Mouse (Mus musculus): ENCODE measurements around the gene Ccdc6. TPM values are rescaled to one million over a fixed set of nuclear protein-coding genes. Genes with fewer than 3 reads are reported as not detected.
"Not testable (repeated sequence)": the region's sequence is repeated elsewhere in the genome, so short reads cannot be mapped to it uniquely, and the experiment has no call there.

The Ccdc6 gene
- polyA plus RNA-seq, 2 experiments from 2014 or later, result 26.0 to 27.6 TPM

DNA sequence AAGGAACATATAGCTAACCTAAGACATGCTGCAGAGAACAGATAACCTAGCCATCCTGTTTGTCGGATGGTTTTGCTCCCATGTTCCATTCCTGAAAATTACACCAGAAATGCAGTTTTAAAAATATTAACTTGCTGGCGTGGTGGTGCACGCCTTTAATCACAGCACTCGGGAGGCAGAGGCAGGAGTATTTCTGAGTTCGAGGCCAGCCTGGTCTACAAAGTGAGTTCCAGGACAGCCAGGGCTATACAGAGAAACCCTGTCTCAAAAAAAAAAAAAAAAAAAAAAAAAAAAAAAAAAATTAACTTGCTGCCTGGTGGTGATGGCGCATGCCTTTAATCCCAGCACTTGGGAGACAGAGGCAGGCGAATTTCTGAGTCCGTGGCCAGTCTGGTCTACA is 125.3 kb downstream of the Ccdc6 start:
- ATAC-seq, result not testable (repeated sequence)

DNA sequence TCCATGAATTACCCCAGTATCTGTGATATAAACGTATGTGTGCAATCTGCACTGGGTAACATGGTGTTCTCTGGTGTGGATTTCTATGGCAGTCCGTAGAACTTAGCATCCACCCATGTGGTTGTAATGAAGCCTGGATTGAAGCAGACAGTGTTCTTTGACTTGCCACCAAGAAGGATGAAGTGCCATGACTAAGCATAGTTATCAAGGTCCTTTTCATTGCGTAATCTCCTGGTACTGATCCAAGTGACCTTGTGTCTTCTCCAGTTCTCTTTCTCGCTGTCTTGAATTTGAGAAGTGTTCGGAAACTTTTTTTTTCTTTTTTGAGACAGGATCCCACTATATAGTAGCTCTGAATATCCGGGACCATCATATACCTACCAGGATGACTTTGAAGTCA is 127.7 kb downstream of the Ccdc6 start:
- ATAC-seq, result no peak

DNA sequence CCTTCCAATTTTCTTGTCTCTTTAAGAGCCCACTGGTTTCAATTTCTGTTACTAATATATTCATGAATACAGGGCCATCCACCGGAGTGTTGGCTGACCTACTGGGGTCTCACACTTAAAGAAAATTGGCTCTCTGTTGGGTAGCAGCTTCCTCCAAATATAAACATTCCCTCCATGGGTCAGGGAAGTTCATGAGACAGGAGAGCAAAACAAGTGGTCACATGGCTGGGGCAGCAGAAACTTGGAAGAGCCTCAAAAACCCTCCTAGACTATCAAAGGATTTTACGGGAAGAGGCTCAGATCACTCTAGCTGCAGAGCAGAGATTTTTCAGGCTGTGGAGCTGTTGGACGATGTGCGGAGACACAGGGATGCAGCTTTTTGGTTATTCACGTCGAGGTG is 128.8 kb downstream of the Ccdc6 start:
- no peak for ATAC-seq

DNA sequence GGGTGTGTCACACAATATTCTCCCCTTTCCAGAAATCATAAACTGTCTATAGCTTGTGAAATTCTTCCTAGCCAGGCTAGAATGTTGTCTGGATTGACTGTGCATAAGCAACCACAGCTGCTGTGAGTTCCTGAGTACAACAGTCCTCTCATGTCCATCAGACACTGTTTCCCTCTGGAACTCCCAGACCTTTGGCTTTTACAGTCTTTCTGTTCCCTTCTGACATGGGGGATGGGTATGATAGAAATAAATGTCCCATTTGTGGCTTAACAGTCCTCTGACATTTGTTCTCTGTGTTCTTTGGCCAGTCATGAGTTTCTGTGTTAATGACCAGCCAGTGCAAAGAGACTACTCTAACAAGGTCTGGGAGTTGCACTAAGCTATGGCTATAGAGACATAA is 129.7 kb downstream of the Ccdc6 start:
- no peak for ATAC-seq

DNA sequence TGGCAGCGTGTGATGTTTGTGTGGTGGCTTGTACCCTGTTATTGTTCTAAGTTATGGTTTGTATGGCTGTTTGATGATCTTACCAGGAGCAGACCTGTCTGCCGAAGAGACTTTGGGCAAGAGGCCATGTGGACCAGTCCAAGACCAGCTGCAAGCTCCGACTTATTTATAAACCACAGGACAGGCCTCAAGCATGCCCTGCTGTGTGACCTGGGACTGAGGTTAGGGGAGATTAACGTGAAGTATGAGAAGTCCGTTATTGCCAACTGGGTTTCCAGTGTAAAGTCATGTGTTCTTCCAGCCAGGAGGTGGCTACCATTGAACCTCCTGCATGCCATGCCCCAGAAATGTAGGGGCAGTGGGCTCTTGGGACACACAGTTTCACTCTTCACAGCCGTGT is 133.4 kb downstream of the Ccdc6 start:
- ATAC-seq, result no peak

DNA sequence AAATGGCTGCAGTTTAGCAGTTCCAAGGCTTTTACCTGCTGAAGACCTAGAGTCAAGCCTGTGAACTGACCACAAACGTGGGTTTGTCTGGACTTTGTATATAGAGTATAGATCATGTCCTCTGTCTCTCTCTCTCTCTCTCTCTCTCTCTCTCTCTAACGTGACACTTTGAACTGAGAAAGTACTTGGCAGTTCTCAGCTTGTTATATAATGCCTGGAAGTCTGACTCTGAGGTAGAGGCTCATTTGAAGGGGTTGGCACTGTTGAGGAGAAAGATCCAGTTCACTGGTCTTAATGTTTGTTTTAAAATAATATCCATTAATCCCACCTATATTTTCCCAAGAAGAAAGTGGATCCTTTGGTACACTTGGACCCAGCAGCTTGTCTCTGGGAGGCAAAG is 141.0 kb downstream of the Ccdc6 start:
- no peak for ATAC-seq

Other genes starting within 250 kb of the Ccdc6 start
- gene Mrln, start 107.5 kb downstream of the Ccdc6 start, polyA plus RNA-seq (2017; shearing (Covaris generic)), result not detected
- not detected for gene Slc16a9, start 148.0 kb downstream of the Ccdc6 start, polyA plus RNA-seq (2017; shearing (Covaris generic))

Data from activated CD4-positive, CD25-positive, alpha-beta regulatory T cell, adult 4 months (primary cell).